Mouse (Mus musculus): ENCODE results near the gene Fam129a.

Fam129a gene

DNA sequence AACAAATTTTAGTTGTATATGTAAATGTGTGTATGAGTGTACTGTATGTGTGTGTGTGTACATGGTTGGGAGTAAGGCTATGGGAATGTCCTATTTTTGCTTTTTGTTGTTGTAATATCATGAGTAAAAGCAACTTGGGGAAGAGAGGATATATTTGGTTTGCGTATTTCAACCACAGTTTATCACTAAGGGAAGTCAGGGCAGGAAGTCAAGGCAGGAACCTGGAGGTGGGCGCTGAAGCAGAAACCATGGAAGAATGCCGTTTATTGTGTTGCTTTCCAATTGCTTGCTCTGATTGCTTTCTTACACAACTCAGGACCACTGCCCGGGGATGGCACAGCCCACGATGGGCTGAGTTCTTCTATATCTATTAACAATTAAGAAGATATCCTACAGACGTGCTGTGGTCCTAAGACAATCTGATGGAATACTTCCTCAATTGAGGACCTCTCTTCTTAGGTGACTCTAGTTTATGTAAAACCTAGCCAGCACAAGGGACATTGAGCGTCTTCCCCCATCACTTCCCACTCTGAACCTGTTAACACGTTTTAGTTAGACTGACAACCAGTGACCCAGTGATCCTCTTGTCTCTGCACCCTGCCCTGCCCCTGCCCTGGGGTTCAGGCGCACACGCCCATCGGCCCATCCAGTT lies 13.7 kb downstream of the Fam129a start:
- no peak for DNase-seq

- no peak for DNase-seq
Measured at GRCm38 (mm10) chr1:151585647-151586046, 14.7 kb downstream of the Fam129a start.

GRCm38 (mm10) chr1:151592085-151593017 lies 21.4 kb downstream of the Fam129a start:
- no peak for DNase-seq

DNA sequence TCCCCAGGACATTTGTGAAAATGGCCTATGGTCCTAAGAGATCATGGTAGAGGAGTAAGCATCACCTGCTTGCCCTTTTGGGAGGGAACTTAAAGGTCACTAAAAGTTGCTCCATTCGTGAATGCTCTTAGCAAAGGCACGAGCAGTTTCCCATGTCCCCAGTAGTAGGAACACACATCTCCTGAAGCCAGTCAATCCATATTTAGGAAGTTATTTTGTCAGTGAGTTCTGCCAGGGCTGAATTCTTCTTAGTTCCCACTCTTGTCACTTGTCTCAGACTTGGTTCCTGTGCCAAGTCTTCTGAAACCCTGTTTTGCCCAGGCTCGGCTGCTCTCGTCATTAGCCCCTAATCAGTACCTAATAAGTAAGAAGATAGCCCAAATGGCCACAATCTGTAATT lies 23.9 kb downstream of the Fam129a start:
- no peak for DNase-seq

DNA sequence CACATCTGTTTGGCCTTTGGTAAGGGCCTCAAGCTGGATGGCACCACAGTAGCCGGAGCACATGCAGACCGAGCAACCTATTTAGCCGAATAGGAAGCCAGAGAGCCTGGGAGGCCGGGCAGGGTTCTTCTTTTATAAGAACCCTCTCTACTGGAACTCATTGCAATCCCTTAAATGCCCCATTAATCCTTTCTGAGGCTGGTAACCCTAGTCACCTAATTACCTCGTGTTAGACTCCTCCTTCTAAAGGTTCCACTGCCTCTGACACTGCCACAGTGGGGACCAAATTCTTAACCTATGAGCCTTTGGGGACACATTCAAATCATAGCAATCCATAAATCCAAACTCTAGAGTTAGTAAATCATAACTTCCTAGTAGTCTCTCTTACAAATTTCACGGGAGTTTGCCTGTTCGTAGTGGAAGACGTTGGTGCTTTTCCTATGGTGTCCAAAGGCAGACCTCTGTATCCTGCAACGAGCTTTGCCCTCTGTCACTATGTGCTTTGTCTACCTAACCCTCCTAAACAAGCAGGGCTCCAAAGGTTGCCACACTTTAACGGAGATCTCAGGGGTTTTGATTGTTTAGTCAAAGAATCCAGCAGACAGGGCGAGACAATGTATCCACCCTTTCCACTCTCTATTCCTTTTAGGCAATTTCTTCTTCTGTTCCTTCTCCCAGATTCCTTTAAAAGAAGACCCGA lies 24.8 kb downstream of the Fam129a start:
- DNase-seq: no peak

DNA sequence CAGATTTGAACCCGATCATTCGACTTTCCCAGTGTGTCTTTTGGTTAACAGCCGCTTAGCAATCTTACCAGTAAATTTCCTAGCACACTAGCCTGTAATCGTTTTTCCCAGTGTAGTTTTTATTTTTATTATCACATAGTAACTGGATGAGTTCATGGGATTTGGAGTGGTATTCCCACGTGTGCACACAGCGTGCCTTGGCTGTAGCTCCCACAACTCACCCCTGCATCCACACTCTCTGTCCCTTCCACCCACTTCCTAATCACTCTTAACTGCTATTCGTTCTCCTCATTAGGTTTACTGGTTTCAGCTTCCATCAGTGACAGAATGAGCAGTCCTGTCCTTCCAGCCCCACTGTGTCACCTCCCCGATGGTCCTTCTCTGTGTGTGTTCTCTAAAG lies 25.6 kb downstream of the Fam129a start:
- DNase-seq: no peak

DNA sequence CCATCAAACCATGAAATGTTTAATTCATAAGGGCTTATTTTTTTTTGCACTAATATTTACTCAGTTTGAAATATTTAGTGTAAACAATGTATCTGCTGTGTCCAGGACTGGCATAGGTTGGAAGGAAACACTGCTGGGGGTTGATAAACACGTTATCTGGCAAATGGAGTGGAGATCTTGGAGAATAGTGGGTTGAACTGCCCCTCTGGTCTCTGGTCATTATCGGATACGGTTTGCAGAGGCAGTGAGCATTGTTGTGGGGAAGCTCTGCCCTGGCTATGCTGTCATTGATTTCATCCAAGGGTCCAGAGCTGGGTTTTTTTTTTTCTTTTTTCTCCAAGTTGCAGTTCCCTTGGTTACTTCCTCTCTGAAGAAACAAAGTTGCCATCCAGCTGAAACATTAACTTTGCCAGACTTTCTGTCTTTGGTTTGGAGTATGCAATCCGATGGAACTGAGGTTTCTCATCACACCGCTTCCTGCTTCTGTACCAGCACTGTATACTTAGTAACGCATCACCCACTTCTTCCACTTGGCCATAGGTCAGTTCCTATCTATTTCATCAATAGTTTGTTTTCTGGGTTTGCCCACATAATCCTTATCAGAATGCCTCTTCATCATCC lies 26.8 kb downstream of the Fam129a start:
- no peak for DNase-seq

DNA sequence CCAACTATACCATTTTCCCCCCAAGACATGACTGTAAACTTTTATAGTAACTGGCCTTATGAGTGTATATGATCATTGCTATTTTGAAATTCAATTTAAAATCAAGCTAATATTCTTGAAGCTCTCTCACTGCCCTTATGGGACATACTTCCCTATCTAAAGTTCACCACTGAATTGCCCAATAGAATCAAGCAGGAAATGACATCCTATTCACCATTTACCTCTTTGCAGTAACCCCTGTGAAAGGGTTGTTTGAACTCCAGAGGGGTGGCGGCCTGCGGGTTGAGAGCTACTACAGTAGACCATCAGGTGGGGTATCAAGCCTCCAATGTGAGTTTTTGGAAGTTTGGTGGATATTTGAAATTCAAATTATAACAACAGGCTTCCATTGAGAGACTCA lies 27.9 kb downstream of the Fam129a start:
- DNase-seq: no peak

GRCm38 (mm10) chr1:151604328-151604727 lies 33.3 kb downstream of the Fam129a start:
- no peak for DNase-seq

DNA sequence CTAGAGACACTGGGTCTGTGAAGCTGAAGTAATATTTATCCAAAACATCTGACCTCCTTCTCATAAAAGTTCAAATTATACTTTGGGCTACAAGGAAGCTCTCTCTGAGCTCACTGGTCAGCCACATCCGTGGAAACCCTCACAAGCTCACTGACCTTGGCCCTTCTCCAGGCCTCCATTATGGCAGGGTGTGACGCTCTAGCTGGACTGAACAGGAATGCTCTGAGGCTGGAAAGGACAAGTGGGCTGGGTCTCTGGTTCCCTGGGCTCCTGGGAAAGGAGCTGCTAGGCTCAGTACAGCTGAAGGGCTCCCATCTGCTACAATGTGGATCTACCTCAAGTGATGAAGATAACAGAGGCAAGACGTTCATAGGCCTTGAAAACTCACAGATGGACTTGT lies 37.0 kb downstream of the Fam129a start:
- peak; percentile 47 for DNase-seq

- no peak for DNase-seq
Measured at GRCm38 (mm10) chr1:151610621-151611020, 39.6 kb downstream of the Fam129a start.

- no peak for DNase-seq
Measured at GRCm38 (mm10) chr1:151614320-151614935, 43.4 kb downstream of the Fam129a start.

DNA sequence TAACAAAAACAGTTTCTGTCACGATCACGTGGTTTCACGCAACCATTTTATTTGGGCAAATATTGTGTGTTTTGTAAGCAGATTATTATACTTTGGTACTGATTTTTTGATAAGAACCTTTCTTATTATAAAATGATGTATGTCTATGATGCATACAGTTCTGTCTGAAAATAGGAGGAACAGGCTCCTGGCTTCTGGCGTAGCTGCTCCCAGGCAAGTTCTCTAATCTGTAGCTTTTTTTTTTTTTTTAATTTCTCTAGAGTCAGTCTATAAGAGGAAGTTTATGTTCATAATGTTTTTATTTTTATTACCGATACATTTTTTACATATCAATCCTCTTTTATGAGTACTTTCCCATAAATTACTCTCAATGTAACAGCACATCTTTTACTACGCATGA lies 44.6 kb downstream of the Fam129a start:
- no peak for DNase-seq

GRCm38 (mm10) chr1:151616555-151617205 lies 45.7 kb downstream of the Fam129a start:
- no peak for DNase-seq

- DNase-seq: no peak
Measured at GRCm38 (mm10) chr1:151618251-151618650, 47.3 kb downstream of the Fam129a start.

- peak; percentile 22 for DNase-seq
Measured at GRCm38 (mm10) chr1:151619281-151619711, 48.3 kb downstream of the Fam129a start.

- no peak for DNase-seq
Measured at GRCm38 (mm10) chr1:151620730-151621129, 49.7 kb downstream of the Fam129a start.

- no peak for DNase-seq
Measured at GRCm38 (mm10) chr1:151624442-151625226, 53.6 kb downstream of the Fam129a start.

DNA sequence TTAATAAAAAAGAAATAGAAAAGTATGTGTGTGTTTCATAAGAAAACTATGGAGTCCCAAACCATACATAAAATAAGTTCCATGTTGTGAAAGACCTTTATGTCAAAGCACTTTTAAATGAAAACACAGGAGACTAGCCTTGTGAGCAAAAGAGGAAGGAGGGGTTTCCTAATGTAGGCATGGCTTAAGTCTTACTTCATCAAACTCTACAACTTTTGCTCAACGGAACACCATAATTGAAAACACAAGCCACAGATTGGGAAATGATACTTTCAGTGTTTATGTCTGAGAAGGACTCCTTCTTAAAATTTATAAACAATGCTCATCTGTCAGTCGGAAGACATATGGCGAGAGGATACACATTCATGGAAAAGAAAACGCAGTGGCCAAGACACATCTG lies 54.3 kb downstream of the Fam129a start:
- DNase-seq: no peak

GRCm38 (mm10) chr1:151625690-151626089 lies 54.7 kb downstream of the Fam129a start:
- DNase-seq: no peak

GRCm38 (mm10) chr1:151626631-151627030 lies 55.6 kb downstream of the Fam129a start:
- no peak for DNase-seq
